Mouse (Mus musculus) forebrain, embryonic 14.5 days (tissue): ENCODE measurements around the gene Ccdc50. TPM values are rescaled to one million over a fixed set of nuclear protein-coding genes. Genes with fewer than 3 reads are reported as not detected.

ENCODE experiments used
- ATAC-seq: fragments of 200-750 bp; cut with Nextera tagmentation; 2 replicates; pipeline ENCODE4 v1.8.0; 2017; ENCODE audit warnings: mild to moderate bottlenecking, moderate library complexity
- DNase-seq: peaks from one replicate; pipeline ENCODE4 v3.0.0-alpha.2; 2015; ENCODE audit warnings: low spot score
- H3K27ac ChIP-seq: fragments of 300-500 bp; sonication (generic); 2 replicates; pipeline ENCODE4 v1.5.1; 2014; ENCODE audit warnings: low read depth, mild to moderate bottlenecking, control low read depth, low read length, moderate library complexity
- H3K27me3 ChIP-seq: fragments of 300-500 bp; sonication (generic); replicated peaks from 2 replicates; pipeline ENCODE4 v1.6.1; 2014; ENCODE audit warnings: low read length, control low read depth, mixed read lengths; ENCODE audit not compliant: control insufficient read depth, insufficient read depth
- H3K36me3 ChIP-seq: fragments of 300-500 bp; sonication (generic); 2 replicates; pipeline ENCODE4 v1.6.1; 2014; ENCODE audit warnings: low read length, control low read depth; ENCODE audit not compliant: control insufficient read depth, insufficient read depth
- H3K4me1 ChIP-seq: fragments of 300-500 bp; sonication (generic); 2 replicates; pipeline ENCODE4 v1.6.1; 2014; ENCODE audit warnings: antibody characterized with exemption, low read length, control low read depth; ENCODE audit not compliant: control insufficient read depth, insufficient read depth
- H3K4me2 ChIP-seq: fragments of 300-500 bp; sonication (generic); 2 replicates; pipeline ENCODE4 v1.6.1; 2014; ENCODE audit warnings: mild to moderate bottlenecking, control low read depth, low read length
- H3K4me3 ChIP-seq: fragments of 300-500 bp; sonication (generic); 2 replicates; pipeline ENCODE4 v1.5.1; 2014; ENCODE audit warnings: low read depth, low read length, control low read depth
- H3K9ac ChIP-seq: fragments of 300-500 bp; sonication (generic); 2 replicates; pipeline ENCODE4 v1.6.1; 2014; ENCODE audit warnings: mild to moderate bottlenecking, low read length, control low read depth, moderate library complexity
- H3K9me3 ChIP-seq: fragments of 300-500 bp; sonication (generic); replicated peaks from 2 replicates; pipeline ENCODE4 v1.6.1; 2016; ENCODE audit warnings: low read length, control low read depth, mixed read lengths; ENCODE audit not compliant: control insufficient read depth
- WGBS: fragments of 180-500 bp; shearing (Covaris S2); extraction: QIAGEN DNeasy Blood & Tissue Kit; methylation state at CpG from one replicate; pipeline ENCODE4 v1.1.7; 2014; 5-methylcytosine and 5-hydroxymethylcytosine counted together
- polyA plus RNA-seq: library from polyadenylated mRNA; unstranded; fragments of >200 nt; fragmentation: Nextera tagmentation; extraction: Ambion mirVana; gene quantifications from 2 replicates; pipeline ENCODE4 v1.2.1, GENCODE M21; 2014

Ccdc50 gene
- polyA plus RNA-seq, result 55.1 and 71.6 TPM in 2 replicates

- Histone ChIP-seq H3K9me3 (no peaks in the 10 kb centered on the region), H3K4me3 (peak within 1 kb of the TSS; percentile 87), H3K4me1 (peaks cover 18% of the 10 kb centered on the region), H3K9ac (peak within 1 kb of the TSS; percentile 88), H3K4me2 (peak within 1 kb of the TSS; percentile 53), H3K36me3 (no peaks in the 10 kb centered on the region), H3K27me3 (no peaks in the 10 kb centered on the region), H3K27ac (peak within 1 kb of the TSS; percentile 90)
- peak; percentile 77 for DNase-seq
- ATAC-seq, result peak; percentile 90
- under 1% methylated on average over 45 of the region's 69 CpGs for WGBS
These were observed at the start of gene Ccdc50 for GRCm38 (mm10) chr16:27388761-27389451. TSS of gene Ccdc50 (plus strand) at chr16:27388869.

DNA sequence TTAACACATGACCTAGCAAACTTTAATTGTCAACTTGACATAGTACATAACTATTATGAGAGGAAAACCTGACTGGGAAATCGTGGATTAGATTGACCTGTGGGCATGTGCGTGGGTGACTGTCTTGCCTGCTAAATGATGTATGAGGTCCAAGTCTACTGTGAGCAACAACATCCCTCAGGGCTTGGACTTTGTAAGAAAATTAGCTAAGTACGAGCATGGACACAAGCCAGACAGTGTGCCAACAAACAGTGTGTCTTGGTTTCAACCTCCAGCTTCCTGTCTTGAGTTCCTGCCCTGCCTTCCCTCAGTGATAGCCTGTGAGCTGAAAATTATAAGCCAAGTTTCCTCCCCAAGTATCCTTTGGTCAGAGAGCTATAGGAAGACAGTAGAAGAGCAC, 41.1 kb upstream of the Ccdc50 start:
- H3K4me2 ChIP-seq, result no peak overlapping the region
- DNase-seq (no peak), ATAC-seq (no peak)
- H3K9me3 ChIP-seq, result no peaks in the 10 kb centered on the region
- H3K36me3 ChIP-seq, result no peaks in the 10 kb centered on the region
- no peaks in the 10 kb centered on the region for H3K27me3 ChIP-seq
- no peaks in the 10 kb centered on the region for H3K4me1 ChIP-seq
- 87% methylated on average over 3 of the region's 3 CpGs for WGBS
- H3K4me3 ChIP-seq, result no peak overlapping the region
- no peak overlapping the region for H3K27ac ChIP-seq
- no peak overlapping the region for H3K9ac ChIP-seq

GRCm38 (mm10) chr16:27348359-27348758, 40.3 kb upstream of the Ccdc50 start:
- Histone ChIP-seq H3K4me3 (no peak overlapping the region), H3K9me3 (no peaks in the 10 kb centered on the region), H3K4me2 (no peak overlapping the region), H3K27me3 (no peaks in the 10 kb centered on the region), H3K27ac (no peak overlapping the region), H3K9ac (no peak overlapping the region), H3K4me1 (no peaks in the 10 kb centered on the region), H3K36me3 (no peaks in the 10 kb centered on the region)
- ATAC-seq (no peak), DNase-seq (no peak)
- WGBS, result 79% methylated on average over 1 of the region's 1 CpGs

GRCm38 (mm10) chr16:27349235-27349634, 39.4 kb upstream of the Ccdc50 start:
- no peak overlapping the region for H3K27ac ChIP-seq
- no peaks in the 10 kb centered on the region for H3K27me3 ChIP-seq
- no peak overlapping the region for H3K9ac ChIP-seq
- ATAC-seq (no peak), DNase-seq (no peak)
- no peaks in the 10 kb centered on the region for H3K9me3 ChIP-seq
- no peaks in the 10 kb centered on the region for H3K4me1 ChIP-seq
- no peaks in the 10 kb centered on the region for H3K36me3 ChIP-seq
- 93% methylated on average over 2 of the region's 2 CpGs for WGBS
- no peak overlapping the region for H3K4me2 ChIP-seq
- no peak overlapping the region for H3K4me3 ChIP-seq

DNA sequence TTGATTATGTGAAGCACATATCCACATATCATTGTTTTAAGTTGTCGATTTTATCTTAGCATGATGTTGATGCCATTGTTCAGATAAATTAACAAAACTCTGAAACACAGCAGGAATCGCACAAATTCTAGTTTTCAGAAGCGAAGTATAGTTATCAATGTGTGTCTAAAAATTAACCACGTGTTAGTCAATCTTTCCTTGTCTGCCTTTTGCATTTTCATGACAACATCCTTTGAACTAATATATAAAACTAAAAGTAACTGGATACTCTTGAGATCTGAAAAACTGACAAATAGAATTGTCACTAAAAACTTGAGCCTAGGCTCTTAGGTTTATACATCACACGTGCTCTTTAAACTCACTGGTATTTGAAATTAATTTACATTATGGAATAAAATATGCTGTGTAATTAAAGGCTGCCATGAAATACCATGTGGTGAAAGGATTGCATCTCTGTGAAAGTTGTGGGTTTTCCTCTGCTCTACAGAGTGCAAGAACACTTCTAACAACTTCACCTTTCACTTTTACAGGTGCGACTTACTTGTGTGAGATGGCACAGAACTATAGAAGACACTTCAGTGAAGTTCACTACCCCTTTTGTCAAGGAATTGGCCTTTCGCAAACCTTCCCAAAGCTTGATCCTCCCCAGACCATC, 38.7 kb upstream of the Ccdc50 start:
- no peak for ATAC-seq
- DNase-seq, result no peak
- Histone ChIP-seq H3K27ac (no peak overlapping the region), H3K36me3 (no peaks in the 10 kb centered on the region), H3K4me1 (no peaks in the 10 kb centered on the region), H3K9ac (no peak overlapping the region), H3K4me2 (no peak overlapping the region), H3K4me3 (no peak overlapping the region), H3K27me3 (no peaks in the 10 kb centered on the region), H3K9me3 (no peaks in the 10 kb centered on the region)
- WGBS, result 93% methylated on average over 7 of the region's 7 CpGs

DNA sequence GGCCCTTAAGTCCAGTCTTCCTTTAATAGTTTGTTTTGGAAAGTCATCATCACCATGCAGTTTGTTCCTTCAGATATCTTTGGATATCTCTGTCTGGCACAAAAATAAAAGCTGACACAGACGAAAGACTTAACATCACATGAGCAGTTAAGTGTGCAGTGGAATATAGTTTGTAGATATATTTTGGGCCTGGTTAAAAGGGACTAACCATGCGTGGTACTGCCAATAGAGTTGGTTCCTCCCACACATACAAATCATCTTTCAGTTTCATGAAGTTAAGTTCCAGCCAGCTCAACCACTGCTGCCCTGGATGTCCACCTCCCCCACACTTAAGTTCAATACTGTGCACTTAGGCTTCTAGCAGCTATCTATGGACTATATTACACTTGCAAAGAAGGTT, 34.2 kb upstream of the Ccdc50 start:
- Histone ChIP-seq H3K4me2 (no peak overlapping the region), H3K4me3 (no peak overlapping the region), H3K36me3 (no peaks in the 10 kb centered on the region), H3K4me1 (no peaks in the 10 kb centered on the region), H3K27me3 (no peaks in the 10 kb centered on the region), H3K27ac (no peak overlapping the region), H3K9ac (no peak overlapping the region), H3K9me3 (no peaks in the 10 kb centered on the region)
- WGBS, result 85% methylated on average over 2 of the region's 2 CpGs
- no peak for DNase-seq
- ATAC-seq, result no peak

GRCm38 (mm10) chr16:27360059-27360458, 28.6 kb upstream of the Ccdc50 start:
- WGBS, result 98% methylated on average over 1 of the region's 1 CpGs
- H3K4me1 ChIP-seq, result no peaks in the 10 kb centered on the region
- no peak overlapping the region for H3K4me3 ChIP-seq
- DNase-seq, result no peak
- no peaks in the 10 kb centered on the region for H3K27me3 ChIP-seq
- H3K9ac ChIP-seq, result no peak overlapping the region
- ATAC-seq, result no peak
- no peaks in the 10 kb centered on the region for H3K36me3 ChIP-seq
- H3K9me3 ChIP-seq, result no peaks in the 10 kb centered on the region
- no peak overlapping the region for H3K27ac ChIP-seq
- no peak overlapping the region for H3K4me2 ChIP-seq

DNA sequence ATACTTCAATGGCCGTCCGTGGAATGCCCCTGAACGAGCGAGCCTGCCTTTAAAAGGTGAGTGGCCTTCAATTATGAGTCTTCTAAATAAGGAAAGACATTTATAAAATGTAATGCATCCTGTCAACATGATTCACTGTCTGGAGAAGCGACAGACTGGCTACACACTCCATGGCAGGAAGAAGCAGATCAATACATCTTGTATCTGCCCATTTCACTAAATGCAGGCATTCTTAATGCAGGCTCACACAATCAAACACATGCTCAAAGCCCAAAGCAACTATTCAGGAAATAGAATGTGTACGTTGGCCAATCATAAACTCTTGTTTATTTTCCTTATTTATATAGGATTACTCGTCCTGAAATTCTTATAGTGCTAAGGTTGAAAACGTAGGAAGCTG, 18.5 kb upstream of the Ccdc50 start, which contains the start of gene Uts2b:
TSS of gene Uts2b (minus strand) at position 49 of the 400 bp plus-strand sequence.
- no peak within 1 kb of the TSS for H3K27ac ChIP-seq
- no peaks in the 10 kb centered on the region for H3K9me3 ChIP-seq
- ATAC-seq, result no peak
- H3K4me3 ChIP-seq, result no peak within 1 kb of the TSS
- no peaks in the 10 kb centered on the region for H3K36me3 ChIP-seq
- H3K27me3 ChIP-seq, result no peaks in the 10 kb centered on the region
- H3K9ac ChIP-seq, result no peak within 1 kb of the TSS
- WGBS, result 75% methylated on average over 8 of the region's 8 CpGs
- H3K4me1 ChIP-seq, result no peaks in the 10 kb centered on the region
- no peak for DNase-seq
- H3K4me2 ChIP-seq, result no peak within 1 kb of the TSS

GRCm38 (mm10) chr16:27370700-27371099, 18.0 kb upstream of the Ccdc50 start:
- H3K9me3 ChIP-seq, result no peaks in the 10 kb centered on the region
- H3K4me2 ChIP-seq, result no peak overlapping the region
- H3K4me3 ChIP-seq, result no peak overlapping the region
- WGBS, result 31% methylated on average over 2 of the region's 2 CpGs
- H3K36me3 ChIP-seq, result no peaks in the 10 kb centered on the region
- DNase-seq (peak; percentile 35), ATAC-seq (no peak)
- no peaks in the 10 kb centered on the region for H3K27me3 ChIP-seq
- no peaks in the 10 kb centered on the region for H3K4me1 ChIP-seq
- H3K27ac ChIP-seq, result no peak overlapping the region
- H3K9ac ChIP-seq, result no peak overlapping the region
